Mouse (Mus musculus): Measurements from ENCODE around the gene Rgs19. TPM values are rescaled to one million over a fixed set of nuclear protein-coding genes. Genes with fewer than 3 reads are reported as not detected.

Rgs19 gene
- total RNA-seq (2022) = 1 to 10 TPM; 1.5 to 5.2 (median 3.6) TPM

- DNase-seq (ENCODE audit: low spot score in 2 of 2) = peak; percentile 58 to 71
These were observed at the start of gene Rgs19 for GRCm38 (mm10) chr2:181693339-181694280. TSS of gene Rgs19 (minus strand) at chr2:181693977.

- no peak for DNase-seq (ENCODE audit: low spot score in 2 of 2)
These were observed 36.3 kb upstream of the Rgs19 start for GRCm38 (mm10) chr2:181730051-181730450.

GRCm38 (mm10) chr2:181727659-181728262, 34.0 kb upstream of the Rgs19 start:
- no peak for DNase-seq (ENCODE audit: low spot score in 2 of 2)

- no peak for DNase-seq (ENCODE audit: low spot score in 2 of 2)
These were observed 28.4 kb upstream of the Rgs19 start for GRCm38 (mm10) chr2:181722213-181722612.

GRCm38 (mm10) chr2:181721200-181721599, 27.4 kb upstream of the Rgs19 start:
- DNase-seq (ENCODE audit: low spot score in 2 of 2) = no peak

GRCm38 (mm10) chr2:181720061-181720460, 26.3 kb upstream of the Rgs19 start:
- DNase-seq (ENCODE audit: low spot score in 2 of 2) = no peak

GRCm38 (mm10) chr2:181716991-181717390, 23.2 kb upstream of the Rgs19 start:
- no peak for DNase-seq (ENCODE audit: low spot score in 2 of 2)

GRCm38 (mm10) chr2:181715382-181715781, 21.6 kb upstream of the Rgs19 start:
- DNase-seq (ENCODE audit: low spot score in 2 of 2) = no peak

GRCm38 (mm10) chr2:181714903-181715326, 21.1 kb upstream of the Rgs19 start, which contains the start of gene Oprl1:
TSS of gene Oprl1 (plus strand) at chr2:181715016.
- DNase-seq (ENCODE audit: low spot score in 2 of 2) = no peak

GRCm38 (mm10) chr2:181713749-181714148, 20.0 kb upstream of the Rgs19 start:
- no peak for DNase-seq (ENCODE audit: low spot score in 2 of 2)

- no peak for DNase-seq (ENCODE audit: low spot score in 2 of 2)
These were observed 12.9 kb upstream of the Rgs19 start for GRCm38 (mm10) chr2:181706668-181707067.

GRCm38 (mm10) chr2:181698241-181698640, 4.5 kb upstream of the Rgs19 start, which contains the start of gene Lkaaear1:
TSS of gene Lkaaear1 (minus strand) at chr2:181698442.
- DNase-seq (ENCODE audit: low spot score in 2 of 2) = no peak

GRCm38 (mm10) chr2:181696801-181697420, 3.1 kb upstream of the Rgs19 start:
- no peak for DNase-seq (ENCODE audit: low spot score in 2 of 2)

GRCm38 (mm10) chr2:181695776-181696175, 2.0 kb upstream of the Rgs19 start:
- DNase-seq (ENCODE audit: low spot score in 2 of 2) = no peak

- DNase-seq (ENCODE audit: low spot score in 2 of 2) = no peak
These were observed 804 bp upstream of the Rgs19 start for GRCm38 (mm10) chr2:181694581-181694980.

GRCm38 (mm10) chr2:181692304-181692703, 1.5 kb downstream of the Rgs19 start:
- no peak for DNase-seq (ENCODE audit: low spot score in 2 of 2)

GRCm38 (mm10) chr2:181691571-181691970, 2.2 kb downstream of the Rgs19 start:
- DNase-seq (ENCODE audit: low spot score in 2 of 2) = no peak

GRCm38 (mm10) chr2:181691083-181691482, 2.7 kb downstream of the Rgs19 start:
- no peak for DNase-seq (ENCODE audit: low spot score in 2 of 2)

- DNase-seq (ENCODE audit: low spot score in 2 of 2) = no peak
These were observed 4.2 kb downstream of the Rgs19 start for GRCm38 (mm10) chr2:181689466-181690160.

- no peak for DNase-seq (ENCODE audit: low spot score in 2 of 2)
These were observed 6.2 kb downstream of the Rgs19 start for GRCm38 (mm10) chr2:181687586-181687985.

- no peak for DNase-seq (ENCODE audit: low spot score in 2 of 2)
These were observed 8.1 kb downstream of the Rgs19 start for GRCm38 (mm10) chr2:181685686-181686085.

All from gastrocnemius, adult 8-10 months (tissue).